Mouse (Mus musculus): ENCODE measurements at regions not wholly inside any gene's neighbourhood (a gene's known extent, or its start where the extent isn't known, plus 50 kb on each side); places are given as distances from the start of the nearest gene placed in this dataset.

DNA sequence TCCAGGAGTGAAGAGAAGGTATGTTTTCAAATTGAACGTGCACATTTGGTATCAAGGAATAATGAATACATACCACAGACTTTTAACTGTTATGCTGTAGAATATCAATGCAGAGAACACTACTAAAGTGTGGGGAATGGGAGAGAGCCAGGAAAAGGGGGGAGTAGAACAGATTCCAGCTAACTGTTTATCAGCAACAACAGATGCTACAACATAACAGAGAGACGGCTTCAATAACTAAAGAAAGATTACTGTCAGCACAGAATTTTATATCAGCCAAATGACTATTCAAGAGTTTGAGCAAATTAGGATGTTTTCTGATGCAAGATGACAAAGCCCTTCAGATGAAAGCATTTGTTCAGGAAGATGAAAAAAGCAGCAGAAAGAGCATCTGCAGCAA, 183.0 kb downstream of the Cox7c start:
- no peak overlapping the region for H3K27ac ChIP-seq
- WGBS: 81% methylated on average over 2 of the region's 2 CpGs
- no peak for ATAC-seq
- no peak overlapping the region for H3K9ac ChIP-seq (replicated peaks)
- H3K4me2 ChIP-seq (replicated peaks): no peak overlapping the region
- no peaks in the 10 kb centered on the region for H3K9me3 ChIP-seq
- H3K4me1 ChIP-seq (replicated peaks): no peaks in the 10 kb centered on the region
- no peaks in the 10 kb centered on the region for H3K36me3 ChIP-seq
- H3K27me3 ChIP-seq: no peaks in the 10 kb centered on the region
- H3K4me3 ChIP-seq (replicated peaks): no peak overlapping the region

DNA sequence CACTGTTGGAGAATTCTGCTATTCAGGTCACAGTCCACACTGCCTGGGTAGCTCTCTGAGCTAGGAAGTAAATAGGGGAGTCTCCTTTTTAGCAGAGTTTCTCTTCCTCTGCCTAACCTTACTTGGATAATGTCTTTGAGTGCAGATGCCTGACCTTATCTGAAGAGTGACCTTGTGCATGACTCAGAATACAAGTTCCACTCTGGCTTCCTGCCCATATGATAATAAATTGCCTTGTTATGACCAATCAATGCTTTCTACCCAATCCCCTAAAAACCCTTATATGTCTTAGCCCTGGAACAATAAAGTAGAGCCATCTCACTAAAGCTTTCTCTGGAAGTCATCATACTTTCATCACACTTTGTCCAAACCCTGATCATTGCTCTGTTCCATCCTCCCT, 198.4 kb downstream of the Cox7c start:
- Histone ChIP-seq H3K4me1 (replicated peaks) (no peaks in the 10 kb centered on the region), H3K4me3 (replicated peaks) (no peak overlapping the region), H3K9me3 (no peaks in the 10 kb centered on the region), H3K9ac (replicated peaks) (no peak overlapping the region), H3K27ac (no peak overlapping the region), H3K27me3 (no peaks in the 10 kb centered on the region), H3K36me3 (no peaks in the 10 kb centered on the region), H3K4me2 (replicated peaks) (no peak overlapping the region)
- no peak for ATAC-seq

DNA sequence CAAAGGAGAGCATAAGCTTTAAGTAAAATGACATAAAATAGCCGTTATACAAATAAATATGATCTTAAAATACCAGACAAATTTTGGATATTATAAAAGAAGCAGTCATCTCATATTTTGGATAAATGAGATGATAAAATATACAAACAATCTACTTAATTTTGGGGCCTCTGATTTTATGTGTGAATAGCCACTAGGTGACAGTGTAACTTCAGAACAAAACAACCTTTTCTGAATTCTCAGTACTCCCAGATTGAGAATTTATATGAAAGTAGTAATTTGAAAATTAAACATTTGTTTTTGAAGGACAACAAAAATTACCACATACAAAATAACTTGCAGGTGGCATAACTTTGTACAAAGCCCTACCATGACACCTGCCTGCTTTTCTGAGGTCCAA, 216.8 kb downstream of the Cox7c start:
- Histone ChIP-seq H3K4me1 (replicated peaks) (no peaks in the 10 kb centered on the region), H3K9me3 (no peaks in the 10 kb centered on the region), H3K4me2 (replicated peaks) (no peak overlapping the region), H3K36me3 (no peaks in the 10 kb centered on the region), H3K27ac (no peak overlapping the region), H3K9ac (replicated peaks) (no peak overlapping the region), H3K4me3 (replicated peaks) (no peak overlapping the region), H3K27me3 (no peaks in the 10 kb centered on the region)
- 85% methylated on average over 1 of the region's 1 CpGs for WGBS
- ATAC-seq: no peak

Data from midbrain, embryonic 13.5 days (tissue).